ENCODE assay signal across 20 mouse cellular contexts in the genomic region with DNA sequence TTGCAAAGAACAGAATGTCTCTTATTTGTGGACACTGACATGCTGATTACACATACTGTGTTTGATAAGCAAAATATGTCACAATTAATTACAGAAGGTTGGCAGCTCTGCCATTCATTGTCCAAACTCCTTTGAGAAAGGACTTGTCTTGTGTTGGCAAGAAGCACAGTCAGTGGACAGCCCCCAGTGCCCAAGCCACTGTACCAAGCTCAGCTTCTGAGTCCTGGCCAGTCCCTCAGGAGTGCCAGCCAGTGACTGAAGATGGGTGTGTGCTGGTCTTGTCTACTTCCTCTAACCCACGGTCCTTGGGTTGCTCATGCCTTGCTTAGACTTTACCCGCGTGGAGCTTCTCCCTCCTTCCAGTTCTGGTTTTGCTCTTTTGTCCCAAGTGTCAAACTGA.
DNase-seq lines count a peak whose midpoint lies in the region; ATAC-seq and TF ChIP-seq lines count a peak whose summit lies in the region.
"Had no signal": no experiment of that assay in that cellular context is flagged by ENCODE, and none has a peak within 500 bp of the region (broad histone marks: within the 10 kb centered on the region; RNA-seq: fewer than 3 reads in every experiment).

No protein-coding gene starts in this region.

- H3K9ac ChIP-seq in liver, adult 2 months (ENCODE audit: low read depth, low read length): no peak overlapping the region
- no peak overlapping the region for H3K9ac ChIP-seq in liver, embryonic 12.5 days
- H3K9ac ChIP-seq: embryonic facial prominence, embryonic 13.5 days; hindbrain, embryonic 15.5 days; kidney, embryonic 15.5 days; midbrain, embryonic 13.5 days had no signal

- H3K79me2 ChIP-seq in liver, adult 2 months (ENCODE audit: control insufficient read depth, insufficient read depth, low read length): no peaks in the 10 kb centered on the region; the same call in 1 of the 2 replicates

- no peak for TF ChIP-seq CTCF in liver, adult 2 months (IDR thresholded peaks at IDR 0.05; ENCODE audit: low read depth, low read length)

- H3K36me3 ChIP-seq in liver, adult 2 months (ENCODE audit: control insufficient read depth, insufficient read depth, low read length): no peaks in the 10 kb centered on the region
- H3K36me3 ChIP-seq in liver, embryonic 12.5 days: no peaks in the 10 kb centered on the region
- H3K36me3 ChIP-seq: embryonic facial prominence, embryonic 13.5 days; hindbrain, embryonic 15.5 days; kidney, embryonic 15.5 days; midbrain, embryonic 13.5 days had no signal

- no peaks in the 10 kb centered on the region for H3K9me3 ChIP-seq in liver, embryonic 12.5 days (replicated peaks)
- H3K9me3 ChIP-seq: embryonic facial prominence, embryonic 13.5 days; hindbrain, embryonic 15.5 days; kidney, embryonic 15.5 days; midbrain, embryonic 13.5 days had no signal

- 94% methylated on average over 3 of the region's 3 CpGs for WGBS in liver, adult 2 months
- WGBS in liver, embryonic 12.5 days (ENCODE audit: insufficient replicate concordance): 76% methylated on average over 3 of the region's 3 CpGs

- no peaks in the 10 kb centered on the region; the same call in 1 of the 2 replicates for H3K4me1 ChIP-seq in liver, adult 2 months (ENCODE audit: control insufficient read depth, insufficient read depth, low read length)
- H3K4me1 ChIP-seq in liver, embryonic 12.5 days: no peaks in the 10 kb centered on the region

- peak; percentile 11 for DNase-seq in cerebellum, adult 11-12 months
- DNase-seq in cerebellum, adult 9-10 months: no peak
- DNase-seq in heart, adult 11 months: peak; percentile 89
- DNase-seq in heart, postnatal 4 days: no peak
- peak; percentile 16 for DNase-seq in liver, adult 2 months (ENCODE audit: extremely low read depth, low read depth, low spot score)
- DNase-seq in testis, postnatal 14 days (ENCODE audit: low spot score): peak; percentile 14
- DNase-seq in testis, postnatal 10 days (ENCODE audit: low spot score): no peak
- DNase-seq: adrenal gland, postnatal 36 days; gastrocnemius, postnatal 25 days; right cerebral cortex, postnatal 14 days; spleen, adult 18-20 months; thymus, adult 18-20 months; thymus, postnatal 4 days had no signal

- no peak for TF ChIP-seq POLR2A in liver, adult 2 months (IDR thresholded peaks at IDR 0.05; ENCODE audit: extremely low read depth, insufficient read depth, low read length)

- no peak for ATAC-seq in liver, embryonic 12.5 days
- ATAC-seq: intestine, postnatal 0 days had no signal

- no peak overlapping the region for H3K4me2 ChIP-seq in liver, embryonic 12.5 days
- H3K4me2 ChIP-seq: embryonic facial prominence, embryonic 13.5 days; hindbrain, embryonic 15.5 days; kidney, embryonic 15.5 days; midbrain, embryonic 13.5 days had no signal

- no peak overlapping the region for H3K4me3 ChIP-seq in liver, adult 2 months (ENCODE audit: insufficient read depth, low read depth, low read length)
- H3K4me3 ChIP-seq in liver, embryonic 12.5 days: no peak overlapping the region
- H3K4me3 ChIP-seq: embryonic facial prominence, embryonic 13.5 days; hindbrain, embryonic 15.5 days; kidney, embryonic 15.5 days; midbrain, embryonic 13.5 days; myocyte had no signal

- H3K27ac ChIP-seq in liver, adult 2 months (replicated peaks; ENCODE audit: insufficient read depth, low read depth, low read length): no peak overlapping the region
- no peak overlapping the region for H3K27ac ChIP-seq in liver, embryonic 12.5 days
- H3K27ac ChIP-seq: embryonic facial prominence, embryonic 13.5 days; hindbrain, embryonic 15.5 days; kidney, embryonic 15.5 days; midbrain, embryonic 13.5 days had no signal

- H3K27me3 ChIP-seq in liver, adult 2 months (ENCODE audit: control insufficient read depth, insufficient read depth, low read length): no peaks in the 10 kb centered on the region
- H3K27me3 ChIP-seq in liver, embryonic 12.5 days (replicated peaks): no peaks in the 10 kb centered on the region
- H3K27me3 ChIP-seq: embryonic facial prominence, embryonic 13.5 days; hindbrain, embryonic 15.5 days; kidney, embryonic 15.5 days; midbrain, embryonic 13.5 days had no signal

Comparison
In these comparisons a context has a peak if more than half of its experiments do, and no peak if none do; other contexts are left out.
1. DNase-seq: peak in cerebellum, adult 11-12 months (single experiment), heart, adult 11 months (single experiment), liver, adult 2 months (single experiment) and testis, postnatal 14 days (single experiment); none in cerebellum, adult 9-10 months (single experiment), heart, postnatal 4 days (single experiment) and testis, postnatal 10 days (single experiment).